Mouse (Mus musculus) bone marrow macrophage, adult 2 months (primary cell): ENCODE results near the gene Cep104.

ENCODE experiments used
- CTCF ChIP-seq: IDR thresholded peaks from 2 replicates; pipeline ENCODE4 v1.5.1; 2012; ENCODE audit warnings: low read depth, mild to moderate bottlenecking, low read length, moderate library complexity
- POLR2A ChIP-seq: IDR thresholded peaks from 2 replicates; pipeline ENCODE4 v1.6.1; 2012; ENCODE audit warnings: mild to moderate bottlenecking, low read depth, low read length, borderline replicate concordance

GRCm38 (mm10) chr4:154051401-154051800, 76.4 kb downstream of the Cep104 start:
- no peak for TF ChIP-seq CTCF
- no peak for TF ChIP-seq POLR2A
